Mouse (Mus musculus) gastrocnemius, postnatal 25 days (tissue): Measurements from ENCODE around the gene Cldn16. TPM values are rescaled to one million over a fixed set of nuclear protein-coding genes. Genes with fewer than 3 reads are reported as not detected.

ENCODE experiments used
- total RNA-seq, 2 experiments: library from RNA; stranded (reverse); gene quantifications; 1 replicate in 1 of 2; 2 replicates in 1 of 2; pipeline ENCODE4 v1.2.3; 2021

Cldn16 gene
- total RNA-seq, 2 experiments from 2014 or later, result not detected

Other genes starting within 250 kb of the Cldn16 start
- gene Cldn1, start 91.3 kb upstream of the Cldn16 start, total RNA-seq, result 1 to 10 TPM; 2.3 to 2.9 TPM
- not detected for gene Tmem207, start 63.6 kb downstream of the Cldn16 start, total RNA-seq
- gene Il1rap, start 118.6 kb downstream of the Cldn16 start, total RNA-seq, result 1 to 10 TPM; 2.4 to 2.6 TPM